Mouse (Mus musculus): ENCODE measurements around the gene Abhd5.

GRCm38 (mm10) chr9:122397156-122397555 lies 45.7 kb downstream of the Abhd5 start:
- TF ChIP-seq CTCF (IDR thresholded peaks at IDR 0.05; ENCODE audit: low read depth): no peak
- TF ChIP-seq EP300 (IDR thresholded peaks at IDR 0.05; ENCODE audit: low read depth): no peak

Measured in heart, postnatal 0 days (tissue).